Mouse (Mus musculus) cerebellum, adult 18-20 months (tissue): ENCODE measurements at regions not wholly inside any gene's neighbourhood (a gene's known extent, or its start where the extent isn't known, plus 50 kb on each side); places are given as distances from the start of the nearest gene placed in this dataset.

Experiments used
- DNase-seq, 2 experiments: peaks; one replicate each; pipeline ENCODE4 v3.0.0; 2021

- no peak for DNase-seq
Observed at GRCm38 (mm10) chr13:37503898-37504297, 158.9 kb downstream of the Ly86 start.

GRCm38 (mm10) chr13:37504373-37504772 is 159.4 kb downstream of the Ly86 start:
- DNase-seq = no peak

- no peak for DNase-seq
Observed at GRCm38 (mm10) chr13:37505617-37506016, 160.6 kb downstream of the Ly86 start.

- DNase-seq = peak in 1 of 2 experiments; percentile 8
Observed at GRCm38 (mm10) chr13:37506046-37506445, 161.0 kb downstream of the Ly86 start.

DNA sequence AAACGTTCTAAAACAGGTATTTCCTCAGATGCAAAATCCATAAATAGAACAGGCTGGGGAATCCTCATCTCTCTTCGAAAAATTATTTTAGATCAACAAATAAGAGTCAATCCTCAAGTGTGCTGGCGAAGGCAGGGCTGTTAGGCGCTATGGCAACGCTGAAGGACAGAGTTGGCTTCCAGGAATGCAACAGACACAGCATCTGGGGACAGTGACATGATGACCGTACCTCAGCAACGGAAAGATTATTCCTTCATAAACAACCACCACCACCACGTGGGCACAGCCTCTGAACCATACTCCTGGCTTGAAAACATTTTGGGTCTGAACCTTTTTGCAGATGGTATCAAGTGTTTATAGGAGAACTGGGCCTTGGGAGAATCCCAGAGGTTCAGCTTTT is 161.7 kb downstream of the Ly86 start:
- no peak for DNase-seq

- no peak for DNase-seq
Observed at GRCm38 (mm10) chr13:37507146-37507545, 162.1 kb downstream of the Ly86 start.

- DNase-seq = no peak
Observed at GRCm38 (mm10) chr13:37508385-37509351, 163.7 kb downstream of the Ly86 start.

GRCm38 (mm10) chr13:37509352-37509851 is 164.4 kb downstream of the Ly86 start:
- no peak for DNase-seq

DNA sequence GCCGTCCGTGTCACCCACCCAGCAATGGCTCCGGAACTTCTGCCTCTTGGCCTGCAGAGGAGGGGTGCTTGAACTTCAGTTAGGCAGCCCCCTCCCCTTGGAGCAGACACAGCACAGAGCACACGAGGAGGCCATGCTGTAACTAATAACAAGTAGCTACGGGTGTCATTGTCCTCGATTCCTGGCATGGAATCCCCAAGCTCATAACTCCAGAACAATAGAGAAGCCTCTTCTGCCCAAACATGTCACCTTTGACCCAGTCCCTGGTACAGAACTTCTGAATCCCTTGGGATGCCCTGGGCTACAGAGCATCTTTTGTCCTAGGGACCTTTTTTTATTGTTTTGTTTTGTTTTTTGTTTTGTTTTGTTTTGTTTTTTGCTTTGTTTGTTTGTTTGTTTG is 165.5 kb downstream of the Ly86 start:
- no peak for DNase-seq

DNA sequence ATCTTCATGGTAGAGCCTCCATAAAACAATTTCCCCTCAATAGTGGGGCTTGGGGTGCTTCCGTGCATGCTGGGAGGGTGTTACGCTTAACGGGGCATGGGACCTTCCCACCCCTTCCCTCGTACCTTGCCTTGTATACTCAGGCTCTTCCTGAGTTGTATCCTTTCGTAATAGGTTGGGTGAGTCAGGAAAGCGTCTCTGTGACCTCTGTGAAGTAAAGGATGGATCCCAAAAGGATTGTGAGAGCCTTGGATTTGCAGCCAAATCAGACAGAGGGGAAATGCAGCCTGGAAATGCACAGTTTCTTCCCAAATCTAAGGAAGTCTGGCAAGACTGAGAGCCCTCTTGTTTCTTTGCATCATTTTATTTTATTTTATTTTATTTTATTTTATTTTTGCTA is 166.0 kb downstream of the Ly86 start:
- DNase-seq = no peak

GRCm38 (mm10) chr13:37511406-37511805 is 166.4 kb downstream of the Ly86 start:
- no peak for DNase-seq

DNA sequence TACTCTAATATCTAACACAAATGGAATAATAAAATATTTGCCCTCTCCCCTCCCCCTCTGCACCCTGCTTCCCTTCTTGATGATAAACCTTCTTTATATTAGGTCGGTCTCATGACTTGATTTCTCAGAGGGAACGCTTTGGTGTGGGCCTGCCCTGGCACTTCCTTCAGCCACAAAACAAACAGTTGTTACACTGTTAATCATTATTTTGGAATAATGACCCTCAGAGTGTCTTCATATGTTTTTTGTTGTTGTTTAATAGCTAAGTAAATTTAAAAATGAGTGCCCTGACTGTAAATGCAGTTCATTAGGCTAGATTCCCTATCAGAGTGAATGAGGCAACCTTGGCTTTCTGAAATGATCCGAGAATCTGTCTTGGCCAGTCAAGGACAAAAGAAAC is 167.8 kb downstream of the Ly86 start:
- no peak for DNase-seq

GRCm38 (mm10) chr13:37513206-37513904 is 168.3 kb downstream of the Ly86 start:
- no peak for DNase-seq

DNA sequence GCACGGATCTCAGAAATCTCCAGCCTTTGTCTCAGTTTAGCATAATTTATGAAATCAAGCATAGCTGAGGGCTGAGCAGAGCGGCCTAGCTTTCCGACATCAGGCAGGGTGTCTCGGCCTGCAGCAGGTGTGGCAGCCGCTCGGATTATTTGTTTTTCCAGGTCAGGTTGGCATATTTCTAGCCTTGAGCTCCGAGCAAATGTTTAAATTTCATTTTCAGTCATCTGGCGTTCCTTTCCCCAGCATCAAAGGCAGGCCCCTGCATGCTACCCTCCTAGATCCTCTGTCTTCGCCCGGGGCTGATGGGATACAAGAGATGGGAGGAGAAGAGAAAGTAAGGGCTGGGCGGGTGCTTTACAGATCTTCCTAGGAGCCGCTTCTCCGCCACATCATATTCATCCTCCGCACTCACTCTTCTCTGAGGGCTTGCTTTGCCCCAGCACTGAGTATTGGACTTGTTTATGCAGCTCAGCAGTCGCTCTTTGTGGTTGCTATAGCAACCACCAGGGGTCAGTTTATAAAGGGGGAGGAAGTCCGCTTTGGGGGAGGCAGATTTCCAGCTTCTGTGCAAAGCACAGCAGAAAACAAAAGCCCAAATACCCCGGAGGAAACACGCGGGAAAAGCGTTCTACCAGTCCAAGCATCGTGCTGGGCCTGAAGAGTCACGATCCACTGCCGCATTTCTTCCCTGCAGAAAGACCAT is 169.0 kb downstream of the Ly86 start:
- DNase-seq = peak; percentile 13 to 28

DNA sequence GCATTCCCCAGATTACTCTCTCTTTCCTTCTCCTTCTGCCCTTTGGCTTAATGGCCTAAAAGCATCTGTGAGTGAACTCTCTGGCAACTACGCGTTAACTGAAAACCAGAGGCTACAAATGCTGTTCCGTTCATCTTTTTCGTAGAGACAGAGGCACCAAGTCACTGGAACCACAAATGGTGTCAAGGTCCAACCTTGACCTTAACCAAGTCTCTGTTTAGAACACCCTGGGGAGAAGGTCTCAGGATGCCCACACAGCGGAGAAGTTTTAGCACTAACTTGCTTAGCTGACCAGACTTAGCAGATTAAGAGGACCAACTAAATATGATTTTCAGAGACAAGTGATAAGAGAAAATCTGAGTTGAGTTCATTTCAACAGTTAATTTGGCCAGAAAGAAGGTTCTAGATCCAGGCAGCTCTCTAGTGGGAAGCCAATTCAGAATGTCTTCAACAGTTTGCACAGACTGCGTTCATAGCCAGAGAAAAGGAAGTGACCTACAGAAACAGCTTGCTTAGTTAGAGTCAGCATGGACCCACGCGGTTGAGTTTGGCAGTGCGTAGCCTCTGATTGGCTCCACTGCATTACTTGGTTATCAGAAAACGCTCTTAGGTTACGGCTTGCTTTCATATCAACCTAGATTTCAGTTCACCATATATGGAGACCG is 169.8 kb downstream of the Ly86 start:
- no peak for DNase-seq

- DNase-seq = no peak
Observed at GRCm38 (mm10) chr13:37517055-37517807, 172.2 kb downstream of the Ly86 start.

DNA sequence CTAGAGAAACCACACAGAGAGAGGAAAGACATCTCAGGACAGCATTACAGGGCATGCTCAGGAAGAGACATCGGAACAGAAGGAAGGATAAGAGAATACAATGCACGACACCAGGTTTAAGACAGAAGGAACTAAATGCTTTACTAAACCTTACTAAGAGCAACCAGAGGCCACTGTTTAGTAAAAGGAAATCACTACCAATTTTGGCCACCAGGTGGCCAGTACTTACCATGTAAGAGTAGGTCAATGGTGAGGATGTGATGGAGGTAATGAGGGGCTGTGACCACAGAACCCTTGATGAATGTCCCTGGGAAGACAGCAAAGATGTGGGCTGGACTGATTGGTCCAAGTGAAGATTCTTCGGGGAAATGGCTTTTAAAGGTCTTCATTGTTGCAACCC is 174.9 kb downstream of the Ly86 start:
- no peak for DNase-seq

DNA sequence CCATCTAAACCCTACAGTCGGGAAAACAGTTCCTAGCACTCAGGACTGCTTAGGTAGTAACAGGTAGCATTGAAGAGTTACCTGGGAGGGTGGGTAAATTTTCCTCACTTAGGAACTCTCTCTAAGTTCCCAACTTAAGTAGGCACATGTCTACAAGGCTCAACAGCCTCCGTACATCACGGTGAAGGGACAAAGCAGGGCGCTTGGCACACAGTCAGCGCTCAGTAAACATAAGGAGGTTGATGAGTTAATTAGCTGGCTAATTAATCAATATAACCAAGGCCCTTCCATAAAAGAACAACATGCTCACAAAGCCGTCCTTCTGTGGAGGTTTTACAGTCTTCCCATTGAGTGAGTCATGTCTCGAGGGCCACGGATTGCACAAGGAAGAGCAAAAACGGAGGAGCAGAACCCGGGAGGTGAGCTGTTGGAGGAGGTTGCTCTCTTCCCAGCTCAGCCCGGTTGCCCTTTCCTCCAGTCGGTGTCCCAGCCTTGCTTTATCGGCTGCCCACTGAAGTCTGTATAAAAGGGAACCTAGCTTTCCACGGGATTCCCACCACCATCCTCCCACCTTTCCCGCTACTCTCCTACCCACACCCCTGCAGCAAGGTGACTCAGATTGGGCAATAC is 180.2 kb downstream of the Ly86 start:
- no peak for DNase-seq

GRCm38 (mm10) chr13:37526102-37526501 is 181.1 kb downstream of the Ly86 start:
- DNase-seq = no peak

- DNase-seq = no peak
Observed at GRCm38 (mm10) chr13:37528380-37528779, 183.4 kb downstream of the Ly86 start.

DNA sequence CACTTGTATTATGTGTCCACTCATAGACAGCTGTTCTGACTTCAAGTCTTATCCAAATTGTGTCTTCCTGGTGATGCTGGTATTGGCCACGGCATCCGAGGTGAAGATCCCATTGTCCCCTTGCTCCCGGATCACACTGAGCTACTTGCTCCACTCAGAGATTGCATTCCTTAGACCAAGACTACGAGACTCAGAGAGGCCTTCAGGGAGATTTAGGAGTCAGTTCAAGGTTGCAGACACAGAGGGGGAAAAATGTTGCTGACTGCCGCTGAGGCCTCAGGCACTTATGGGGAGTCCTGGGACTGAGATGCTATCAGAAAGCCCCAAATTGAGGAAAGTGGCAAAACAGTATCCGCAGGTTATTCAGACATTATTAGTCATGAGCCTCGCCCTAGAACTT is 183.9 kb downstream of the Ly86 start:
- no peak for DNase-seq
